Mouse (Mus musculus) testis, adult 2 months (tissue): ENCODE data around the gene Slc13a4.

Experiments used
- CTCF ChIP-seq: fragments of 200-500 bp; IDR thresholded peaks from 2 replicates; pipeline ENCODE4 v1.5.1; 2012; ENCODE audit warnings: low read depth, mild to moderate bottlenecking, inconsistent platforms, low read length, moderate library complexity; ENCODE audit not compliant: control insufficient read depth, insufficient read depth, insufficient replicate concordance
- POLR2A ChIP-seq: fragments of 200-500 bp; IDR thresholded peaks from 2 replicates; pipeline ENCODE4 v1.6.1; 2012; ENCODE audit warnings: low read depth, mild to moderate bottlenecking, inconsistent platforms, low read length, moderate library complexity; ENCODE audit not compliant: control insufficient read depth

GRCm38 (mm10) chr6:35303355-35303900 is 4.5 kb downstream of the Slc13a4 start:
- no peak for TF ChIP-seq POLR2A
- no peak for TF ChIP-seq CTCF
